Mouse (Mus musculus) neural tube, embryonic 10.5 days (tissue): Measurements from ENCODE around the gene Aanat.
"Not testable (repeated sequence)": the region's sequence is repeated elsewhere in the genome, so short reads cannot be mapped to it uniquely, and the experiment has no call there.

Experiments
- DNase-seq: peaks from one replicate; pipeline ENCODE4 v3.0.0-alpha.2; 2017; ENCODE audit warnings: low spot score; ENCODE audit errors: extremely low spot score

Aanat gene

DNA sequence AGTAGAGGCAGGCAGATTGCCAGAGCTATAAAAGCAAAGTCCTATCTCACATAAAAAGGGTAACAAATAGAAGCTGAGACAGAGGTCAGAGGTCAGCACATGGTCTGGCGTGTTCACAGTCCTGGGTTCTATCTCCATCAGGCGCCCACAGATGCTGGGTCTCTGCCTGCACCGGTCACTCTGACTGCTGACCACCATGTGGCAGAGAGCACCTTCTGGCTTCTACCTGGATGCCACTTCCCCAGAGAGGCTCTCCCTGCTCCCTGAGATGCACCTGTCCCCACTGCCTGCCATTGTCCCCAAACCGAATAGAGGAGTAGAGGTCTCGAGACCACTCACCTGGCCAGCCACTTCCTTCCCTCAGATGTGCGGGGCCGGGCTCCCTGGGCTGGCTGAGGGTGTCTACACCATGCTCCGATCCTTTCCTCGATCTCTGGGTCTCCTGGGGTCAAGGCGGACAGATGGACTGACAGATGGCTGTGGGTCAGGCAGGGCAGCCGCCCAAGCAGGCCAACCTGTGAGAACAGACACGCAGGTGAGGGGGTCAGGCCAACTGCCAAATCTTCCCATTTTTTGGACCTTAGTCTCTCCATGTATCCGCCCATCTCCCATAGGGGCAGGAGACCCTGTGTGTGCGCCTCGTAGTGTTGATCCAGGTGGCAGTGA lies 23.9 kb downstream of the Aanat start:
- no peak for DNase-seq

DNA sequence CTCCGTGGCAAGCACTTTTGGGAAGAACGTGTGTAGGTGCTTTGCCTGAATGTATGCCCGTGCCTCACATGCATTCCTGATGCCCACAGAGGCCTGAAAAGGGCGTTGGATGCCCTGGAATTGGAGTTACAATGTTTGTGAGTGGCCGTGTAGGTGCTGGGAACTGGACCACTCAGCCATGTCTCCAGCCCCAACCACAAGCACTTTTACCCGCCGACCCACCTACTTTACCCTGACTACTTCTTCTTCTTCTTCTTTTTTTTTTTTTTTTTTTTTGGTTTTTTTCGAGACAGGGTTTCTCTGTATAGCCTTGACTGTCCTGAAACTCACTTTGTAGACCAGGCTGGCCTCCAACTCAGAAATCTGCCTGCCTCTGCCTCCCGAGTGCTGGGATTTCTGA lies 24.9 kb downstream of the Aanat start:
- DNase-seq, result not testable (repeated sequence)

DNA sequence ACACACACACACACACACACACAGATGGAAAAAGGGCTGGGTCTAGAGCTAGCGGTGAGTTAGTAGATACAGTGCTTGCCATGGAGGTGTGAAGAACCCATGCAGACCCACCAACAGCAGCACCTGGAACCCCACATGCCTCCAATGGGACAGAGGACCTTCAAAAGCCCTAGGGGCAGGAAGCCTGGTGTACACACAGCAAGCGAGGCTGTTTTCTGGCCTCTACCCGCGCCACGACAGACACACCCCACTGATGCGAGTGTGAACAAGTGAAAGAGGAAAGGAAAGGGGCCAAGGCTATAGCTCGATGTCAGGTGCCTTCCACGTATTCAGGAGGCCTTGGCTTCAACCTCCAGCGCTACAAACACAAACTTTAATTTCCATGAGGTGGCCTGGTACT lies 25.7 kb downstream of the Aanat start:
- no peak for DNase-seq

DNA sequence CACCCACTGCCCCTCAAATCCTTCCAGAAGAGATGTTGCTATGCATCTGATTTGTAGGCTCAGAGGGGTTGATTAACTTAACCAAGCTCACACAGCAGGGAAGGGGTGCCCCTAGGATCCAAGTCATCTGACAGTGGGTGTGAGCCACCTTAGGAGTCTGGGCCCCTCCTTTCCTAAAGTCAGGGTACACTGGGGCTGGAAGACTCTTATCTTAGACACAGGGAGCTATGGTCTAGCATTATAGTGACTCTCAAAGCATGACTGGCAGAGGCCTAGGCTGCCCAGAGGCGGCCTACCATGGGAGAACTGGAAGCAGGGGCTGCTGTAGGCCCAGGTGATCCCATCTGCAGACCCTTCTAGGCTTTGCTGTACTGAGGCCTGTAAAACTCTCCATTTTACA lies 26.3 kb downstream of the Aanat start:
- no peak for DNase-seq

DNA sequence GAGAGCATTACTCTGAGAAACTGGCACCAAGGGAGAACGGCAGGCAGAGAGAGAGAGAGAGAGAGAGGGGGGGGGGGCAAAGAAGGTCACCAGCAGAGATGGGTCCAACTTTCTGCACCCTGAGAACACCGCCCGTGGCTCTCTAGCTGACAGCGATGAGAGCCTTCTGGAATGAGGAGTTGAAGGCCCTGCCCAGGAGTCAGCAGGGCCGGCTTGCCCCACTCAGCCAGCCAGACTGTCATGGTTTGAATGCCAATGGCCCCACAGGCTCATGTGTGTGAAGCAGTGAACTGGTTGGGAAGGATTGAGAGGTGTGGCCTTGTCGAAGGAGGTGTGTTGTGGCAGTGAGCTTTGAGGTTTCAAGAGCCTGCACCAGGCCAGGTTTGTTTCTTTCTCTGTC lies 27.0 kb downstream of the Aanat start:
- no peak for DNase-seq

DNA sequence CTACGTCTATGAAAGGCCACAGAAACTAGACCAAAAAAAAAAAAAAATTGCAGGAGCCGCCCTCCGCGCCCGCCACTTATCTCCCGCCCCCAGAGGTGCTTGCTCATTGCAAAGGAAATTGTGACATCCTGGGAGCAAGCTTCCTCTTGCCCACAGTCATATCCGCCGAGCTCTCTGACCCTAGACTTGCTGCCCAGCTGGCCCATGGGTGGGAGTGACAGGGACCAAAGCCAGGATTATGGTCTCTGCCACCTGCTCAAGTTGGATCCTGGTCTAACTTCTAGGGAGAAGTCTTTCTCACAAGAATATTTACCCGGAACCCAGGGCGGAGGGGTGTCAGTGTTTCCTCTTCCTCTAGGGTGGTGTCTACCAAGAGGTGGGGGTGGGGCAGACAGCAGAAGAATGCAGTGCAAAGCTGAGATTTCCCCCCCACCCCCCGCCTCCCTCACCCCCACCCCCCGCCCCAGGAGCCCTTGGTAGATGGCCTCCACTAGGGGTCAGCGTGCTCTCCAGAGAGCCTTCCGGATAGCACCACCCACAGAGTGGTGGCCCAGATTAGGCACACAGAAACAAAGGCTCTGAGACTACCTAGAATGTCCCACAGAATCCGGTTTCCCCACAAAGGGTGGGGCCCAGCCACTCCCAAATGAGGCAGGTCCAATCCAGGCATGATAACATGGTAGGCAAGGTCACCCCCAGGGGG lies 29.7 kb downstream of the Aanat start:
- no peak for DNase-seq

DNA sequence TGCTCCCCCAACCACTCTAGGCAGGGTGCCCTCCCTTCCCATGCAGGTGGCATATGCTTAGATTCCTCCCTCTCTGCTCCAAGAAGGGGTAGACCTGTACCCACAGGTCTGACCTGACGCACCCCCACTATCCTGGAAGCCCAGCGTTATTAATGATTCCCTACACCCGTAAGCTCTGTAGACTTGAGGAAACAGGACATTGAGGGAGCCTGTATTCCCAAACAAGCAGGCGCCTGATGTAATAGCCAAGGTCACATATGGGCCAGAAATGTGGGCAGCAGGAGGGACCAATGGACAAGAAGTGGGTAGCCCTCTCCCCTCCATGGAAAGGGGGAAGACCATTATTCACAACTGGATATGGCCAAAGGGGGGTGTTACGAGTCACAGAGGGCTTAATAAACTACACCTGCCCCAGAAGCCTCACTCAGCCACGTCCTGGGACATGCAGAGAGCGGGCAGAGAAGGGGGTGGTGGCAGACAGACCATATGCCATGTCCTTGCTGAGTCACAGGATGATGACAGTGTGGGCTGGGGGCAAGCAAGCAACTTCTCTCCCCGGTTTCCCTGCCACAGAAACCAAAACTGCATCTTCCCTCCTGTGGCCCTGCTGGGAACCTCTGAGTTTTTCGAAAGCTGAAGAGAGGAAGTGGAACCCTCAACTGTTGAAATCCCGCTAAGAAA lies 30.3 kb downstream of the Aanat start:
- DNase-seq, result no peak

- no peak for DNase-seq
Measured at GRCm38 (mm10) chr11:116617641-116618040, 31.4 kb downstream of the Aanat start.

DNA sequence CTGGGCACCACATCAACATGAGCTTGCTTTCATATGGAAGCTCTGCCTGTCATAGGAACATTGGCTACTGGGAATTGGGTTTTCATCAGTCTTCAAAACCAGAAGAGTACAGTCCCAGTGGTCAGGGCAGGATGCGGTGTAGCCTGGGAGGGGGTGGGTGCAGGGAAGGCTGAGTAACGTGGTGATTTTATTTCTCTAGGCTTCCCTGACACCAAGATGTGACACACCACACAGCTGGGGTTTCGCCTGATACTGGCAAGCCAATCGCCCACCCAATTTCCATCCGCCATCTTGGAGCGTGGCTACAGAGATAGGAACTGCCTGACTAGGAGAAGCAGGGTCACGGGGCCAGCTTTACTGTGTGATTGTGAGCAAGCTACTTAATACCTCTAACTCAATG lies 32.4 kb downstream of the Aanat start:
- DNase-seq, result no peak

GRCm38 (mm10) chr11:116619156-116619555 lies 32.9 kb downstream of the Aanat start:
- no peak for DNase-seq

DNA sequence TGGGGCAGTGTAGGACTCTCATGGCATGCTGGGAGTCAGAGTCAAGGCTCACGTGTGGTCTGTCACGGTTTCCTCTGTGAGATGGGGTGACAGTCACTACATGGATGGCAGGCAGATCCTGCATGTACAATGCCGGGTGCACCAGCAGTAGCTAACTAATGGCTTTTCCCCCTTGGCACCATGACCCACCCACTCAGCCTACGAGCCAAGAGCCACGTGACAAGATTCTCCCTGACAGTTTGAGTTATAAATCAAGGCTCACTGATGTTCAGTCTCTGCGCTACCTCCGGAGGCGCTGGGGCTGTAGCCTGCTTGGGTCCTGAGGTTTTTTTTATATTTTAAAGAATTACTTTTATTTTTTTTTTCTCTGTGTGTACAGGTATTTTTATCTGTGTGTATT lies 33.3 kb downstream of the Aanat start:
- DNase-seq, result no peak

DNA sequence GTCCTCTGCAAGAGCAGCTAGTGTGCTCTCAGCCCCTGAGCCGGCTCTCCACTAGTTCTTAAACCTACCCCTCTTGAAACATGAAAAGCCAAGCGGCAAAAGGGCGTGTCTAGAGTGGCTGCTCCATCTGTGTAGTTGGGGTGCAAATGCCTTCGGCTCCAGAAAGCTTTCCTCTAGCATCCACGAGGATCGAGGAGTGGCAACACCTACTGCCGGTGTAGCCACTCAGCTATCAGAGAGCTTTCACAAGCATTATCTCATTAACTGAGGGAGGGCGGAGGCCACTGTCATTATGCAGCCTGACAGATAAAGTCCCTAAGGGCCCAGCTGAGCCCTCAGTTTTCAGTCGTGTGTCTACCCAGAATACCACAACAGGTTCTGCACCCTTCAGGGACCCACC lies 33.8 kb downstream of the Aanat start:
- DNase-seq, result no peak

DNA sequence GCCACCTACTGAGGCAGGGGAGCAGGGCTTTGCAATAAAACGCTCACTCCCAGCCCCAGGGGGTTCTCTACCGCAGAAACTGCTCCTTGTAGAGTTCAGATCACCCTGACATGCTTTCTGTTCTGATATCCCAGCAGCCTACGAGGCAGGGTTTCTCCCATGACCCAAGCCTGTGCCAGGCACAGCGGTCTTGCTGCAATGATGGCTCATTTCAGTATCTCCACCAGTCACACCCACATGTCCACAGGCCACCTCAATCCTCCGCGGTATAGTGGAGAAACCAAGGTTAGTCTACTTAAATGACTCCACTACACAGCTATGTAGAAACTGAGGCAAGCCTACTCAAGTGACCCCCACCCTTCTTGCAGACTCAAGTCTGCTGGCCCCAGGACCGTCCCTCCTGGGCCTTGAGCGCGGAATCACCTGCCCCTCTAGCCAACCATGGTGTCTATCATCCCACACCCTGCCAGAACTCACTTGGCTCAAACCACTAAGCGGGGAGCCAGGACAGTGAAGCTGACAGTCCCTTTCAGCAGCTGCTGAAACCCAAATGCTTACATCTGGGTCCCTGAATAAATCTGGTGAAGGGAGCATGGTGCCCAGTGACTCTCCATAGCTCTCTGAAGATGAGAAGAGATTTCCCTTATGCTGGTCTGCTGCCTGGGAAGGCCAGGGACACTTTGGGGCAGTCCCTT lies 34.5 kb downstream of the Aanat start:
- DNase-seq, result no peak

GRCm38 (mm10) chr11:116621258-116621704 lies 35.0 kb downstream of the Aanat start:
- DNase-seq, result no peak

GRCm38 (mm10) chr11:116623281-116624124 lies 37.3 kb downstream of the Aanat start:
- DNase-seq, result peak; percentile 45

GRCm38 (mm10) chr11:116624131-116624832 lies 38.0 kb downstream of the Aanat start:
- DNase-seq, result peak; percentile 88

GRCm38 (mm10) chr11:116625081-116626000 lies 39.1 kb downstream of the Aanat start:
- DNase-seq, result peak; percentile 69

GRCm38 (mm10) chr11:116626299-116627071 lies 40.3 kb downstream of the Aanat start, which contains the start of gene Rhbdf2:
Gene Rhbdf2, minus strand, starts transcription at chr11:116627019.
- DNase-seq, result no peak
